Mouse (Mus musculus) hindbrain, embryonic 11.5 days (tissue): ENCODE results near the gene Lta. TPM values are rescaled to one million over a fixed set of nuclear protein-coding genes. Genes with fewer than 3 reads are reported as not detected.
"Not testable (repeated sequence)": the region's sequence is repeated elsewhere in the genome, so short reads cannot be mapped to it uniquely, and the experiment has no call there.

Source experiments
- ATAC-seq: fragments of 200-750 bp; cut with Nextera tagmentation; 2 replicates; pipeline ENCODE4 v1.8.0; 2017; ENCODE audit warnings: mild to moderate bottlenecking, moderate TSS enrichment, moderate library complexity; ENCODE audit not compliant: low FRiP score
- DNase-seq: peaks from one replicate; pipeline ENCODE4 v3.0.0-alpha.2; 2015; ENCODE audit warnings: low spot score
- H3K27ac ChIP-seq: fragments of 300-500 bp; sonication (generic); 2 replicates; pipeline ENCODE4 v1.5.1; 2014; ENCODE audit warnings: mild to moderate bottlenecking, low read depth, low read length
- H3K27me3 ChIP-seq: fragments of 300-500 bp; sonication (generic); 2 replicates; pipeline ENCODE4 v1.6.1; 2014; ENCODE audit warnings: mild to moderate bottlenecking, low read length, moderate library complexity, mixed read lengths; ENCODE audit not compliant: control insufficient read depth, insufficient read depth
- H3K36me3 ChIP-seq: fragments of 300-500 bp; sonication (generic); 2 replicates; pipeline ENCODE4 v1.6.1; 2014; ENCODE audit warnings: mild to moderate bottlenecking, low read length, moderate library complexity, mixed read lengths; ENCODE audit not compliant: control insufficient read depth, insufficient read depth
- H3K4me1 ChIP-seq: fragments of 300-500 bp; sonication (generic); replicated peaks from 2 replicates; pipeline ENCODE4 v1.6.1; 2014; ENCODE audit warnings: low read length, mixed read lengths; ENCODE audit not compliant: control insufficient read depth, insufficient read depth
- H3K4me2 ChIP-seq: fragments of 300-500 bp; sonication (generic); replicated peaks from 2 replicates; pipeline ENCODE4 v1.6.1; 2014; ENCODE audit warnings: mild to moderate bottlenecking, low read depth, low read length
- H3K4me3 ChIP-seq: fragments of 300-500 bp; sonication (generic); 2 replicates; pipeline ENCODE4 v1.5.1; 2014; ENCODE audit warnings: low read depth, low read length
- H3K9ac ChIP-seq: fragments of 300-500 bp; sonication (generic); 2 replicates; pipeline ENCODE4 v1.6.1; 2014; ENCODE audit warnings: low read depth, low read length
- H3K9me3 ChIP-seq: fragments of 300-500 bp; sonication (generic); 2 replicates; pipeline ENCODE4 v1.6.1; 2016; ENCODE audit warnings: low read length; ENCODE audit not compliant: control insufficient read depth
- WGBS: fragments of 180-500 bp; shearing (Covaris S2); extraction: QIAGEN DNeasy Blood & Tissue Kit; methylation state at CpG from one replicate; pipeline ENCODE4 v1.1.7; 2014; 5-methylcytosine and 5-hydroxymethylcytosine counted together
- polyA plus RNA-seq: library from polyadenylated mRNA; unstranded; fragments of >200 nt; fragmentation: Nextera tagmentation; extraction: Ambion mirVana; gene quantifications from 2 replicates; pipeline ENCODE4 v1.2.1, GENCODE M21; 2014

The Lta gene
- polyA plus RNA-seq, 1 experiment from 2014 or later = not detected

- DNase-seq (no peak), ATAC-seq (no peak; the same call in 1 of the 2 replicates)
- peak overlapping the region; percentile 97 for H3K4me3 ChIP-seq
- no peaks in the 10 kb centered on the region for H3K9me3 ChIP-seq
- H3K4me1 ChIP-seq = peaks cover 23% of the 10 kb centered on the region
- H3K36me3 ChIP-seq = peaks cover 18% of the 10 kb centered on the region
- WGBS = 34% methylated on average over 12 of the region's 12 CpGs
- peak overlapping the region; percentile 71 for H3K4me2 ChIP-seq
- peak overlapping the region; percentile 98 for H3K27ac ChIP-seq
- H3K27me3 ChIP-seq = no peaks in the 10 kb centered on the region
- H3K9ac ChIP-seq = peak overlapping the region; percentile 58
Observed at GRCm38 (mm10) chr17:35240384-35241304, 35.5 kb upstream of the Lta start.

GRCm38 (mm10) chr17:35239700-35240099 lies 34.5 kb upstream of the Lta start:
- H3K27me3 ChIP-seq = no peaks in the 10 kb centered on the region
- WGBS = 81% methylated on average over 5 of the region's 5 CpGs
- H3K27ac ChIP-seq = no peak overlapping the region
- H3K4me3 ChIP-seq = no peak overlapping the region
- no peak for ATAC-seq
- no peak for DNase-seq
- H3K9ac ChIP-seq = no peak overlapping the region
- no peak overlapping the region for H3K4me2 ChIP-seq
- H3K36me3 ChIP-seq = peaks cover 10% of the 10 kb centered on the region
- peaks cover 18% of the 10 kb centered on the region for H3K4me1 ChIP-seq
- no peaks in the 10 kb centered on the region for H3K9me3 ChIP-seq

GRCm38 (mm10) chr17:35237504-35237903 lies 32.4 kb upstream of the Lta start:
- 85% methylated on average over 12 of the region's 12 CpGs for WGBS
- Histone ChIP-seq H3K9ac (no peak overlapping the region), H3K27ac (no peak overlapping the region), H3K27me3 (no peaks in the 10 kb centered on the region), H3K36me3 (no peaks in the 10 kb centered on the region), H3K4me3 (no peak overlapping the region), H3K4me2 (no peak overlapping the region), H3K9me3 (no peaks in the 10 kb centered on the region), H3K4me1 (peaks cover 6% of the 10 kb centered on the region)
- ATAC-seq (no peak), DNase-seq (no peak)

- Histone ChIP-seq H3K4me1 (peaks cover 6% of the 10 kb centered on the region), H3K27ac (no peak overlapping the region), H3K9ac (no peak overlapping the region), H3K4me3 (peak overlapping the region; percentile 46; the same call in 1 of the 2 replicates), H3K9me3 (no peaks in the 10 kb centered on the region), H3K36me3 (no peaks in the 10 kb centered on the region), H3K27me3 (no peaks in the 10 kb centered on the region), H3K4me2 (peak overlapping the region; percentile 79; the same call in 1 of the 2 replicates)
- WGBS = 80% methylated on average over 9 of the region's 9 CpGs
- ATAC-seq (no peak), DNase-seq (no peak)
Observed at GRCm38 (mm10) chr17:35236996-35237395, 31.8 kb upstream of the Lta start.

- Histone ChIP-seq H3K9me3 (no peaks in the 10 kb centered on the region), H3K36me3 (no peaks in the 10 kb centered on the region), H3K27me3 (no peaks in the 10 kb centered on the region), H3K27ac (peak overlapping the region; percentile 86), H3K4me2 (peak overlapping the region; percentile 79), H3K9ac (peak overlapping the region; percentile 87; the same call in 1 of the 2 replicates), H3K4me3 (peak overlapping the region; percentile 46), H3K4me1 (peaks cover 6% of the 10 kb centered on the region)
- ATAC-seq (peak; percentile 72), DNase-seq (peak; percentile 99)
- under 1% methylated on average over 18 of the region's 18 CpGs for WGBS
Observed at GRCm38 (mm10) chr17:35236390-35236746, 31.2 kb upstream of the Lta start.

GRCm38 (mm10) chr17:35235614-35236389 lies 30.7 kb upstream of the Lta start, which contains the start of gene Nfkbil1:
TSS of gene Nfkbil1 (minus strand) at chr17:35235792.
- Histone ChIP-seq H3K4me1 (peaks cover 6% of the 10 kb centered on the region), H3K9me3 (no peaks in the 10 kb centered on the region), H3K4me3 (peak within 1 kb of the TSS; percentile 46), H3K4me2 (peak within 1 kb of the TSS; percentile 79), H3K9ac (peak within 1 kb of the TSS; percentile 87), H3K36me3 (no peaks in the 10 kb centered on the region), H3K27ac (peak within 1 kb of the TSS; percentile 86), H3K27me3 (no peaks in the 10 kb centered on the region)
- DNase-seq = peak; percentile 91
- ATAC-seq = peak; percentile 83
- WGBS = under 1% methylated on average over 35 of the region's 35 CpGs

GRCm38 (mm10) chr17:35234903-35235302 lies 29.8 kb upstream of the Lta start:
- H3K9me3 ChIP-seq = no peaks in the 10 kb centered on the region
- WGBS = 6% methylated on average over 22 of the region's 31 CpGs
- H3K9ac ChIP-seq = peak overlapping the region; percentile 87
- H3K4me1 ChIP-seq = 0 out of 2 replicates have a peak, but pooled peaks cover 3% of the 10 kb centered on the region
- H3K36me3 ChIP-seq = no peaks in the 10 kb centered on the region
- ATAC-seq (peak; percentile 20; the same call in 1 of the 2 replicates), DNase-seq (peak; percentile 68)
- H3K4me3 ChIP-seq = peak overlapping the region; percentile 46
- H3K27ac ChIP-seq = peak overlapping the region; percentile 86
- peak overlapping the region; percentile 79 for H3K4me2 ChIP-seq
- H3K27me3 ChIP-seq = no peaks in the 10 kb centered on the region

GRCm38 (mm10) chr17:35234090-35234489 lies 28.9 kb upstream of the Lta start:
- ATAC-seq, H3K4me1 ChIP-seq, H3K36me3 ChIP-seq, H3K27me3 ChIP-seq, H3K27ac ChIP-seq, H3K4me3 ChIP-seq, H3K9me3 ChIP-seq, H3K9ac ChIP-seq, H3K4me2 ChIP-seq, DNase-seq: not testable (repeated sequence)
- WGBS = 92% methylated on average over 7 of the region's 7 CpGs
